Mouse (Mus musculus): ENCODE measurements around the gene Bptf.

DNA sequence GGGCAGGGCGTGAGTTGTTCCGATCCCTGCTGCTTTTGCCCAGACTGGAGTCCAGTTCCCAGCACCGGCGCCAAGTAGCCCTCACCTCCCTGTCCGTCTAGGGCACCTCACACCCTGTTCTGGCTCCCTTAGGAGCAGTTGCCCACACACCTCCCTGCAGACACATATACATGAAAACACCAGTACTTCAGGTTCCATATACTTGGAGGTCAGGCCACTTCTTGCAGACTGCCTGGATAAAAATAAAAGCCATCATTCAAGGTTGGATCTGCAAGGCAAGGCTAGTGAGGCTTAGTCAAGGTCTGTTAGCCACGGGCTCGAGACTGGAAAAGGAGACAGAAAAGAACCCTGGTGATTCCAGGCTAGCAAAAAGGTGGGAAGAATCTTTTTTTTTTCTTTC, 100.3 kb downstream of the Bptf start:
- TF ChIP-seq POLR2A (IDR thresholded peaks at IDR 0.05; ENCODE audit: insufficient read depth, low read depth, low read length) (no peak), CTCF (IDR thresholded peaks at IDR 0.05; ENCODE audit: insufficient read depth, low read depth, low read length) (no peak)

Measured in olfactory bulb, adult 2 months (tissue).